Mouse (Mus musculus) ovary, postnatal 36 days (tissue): ENCODE measurements around the gene Lrrc37a.
"Not testable (repeated sequence)": the region's sequence is repeated elsewhere in the genome, so short reads cannot be mapped to it uniquely, and the experiment has no call there.

Experiments
- DNase-seq: peaks from one replicate; pipeline ENCODE4 v3.0.0; 2022; ENCODE audit warnings: low spot score, mixed read lengths

Gene Lrrc37a

DNA sequence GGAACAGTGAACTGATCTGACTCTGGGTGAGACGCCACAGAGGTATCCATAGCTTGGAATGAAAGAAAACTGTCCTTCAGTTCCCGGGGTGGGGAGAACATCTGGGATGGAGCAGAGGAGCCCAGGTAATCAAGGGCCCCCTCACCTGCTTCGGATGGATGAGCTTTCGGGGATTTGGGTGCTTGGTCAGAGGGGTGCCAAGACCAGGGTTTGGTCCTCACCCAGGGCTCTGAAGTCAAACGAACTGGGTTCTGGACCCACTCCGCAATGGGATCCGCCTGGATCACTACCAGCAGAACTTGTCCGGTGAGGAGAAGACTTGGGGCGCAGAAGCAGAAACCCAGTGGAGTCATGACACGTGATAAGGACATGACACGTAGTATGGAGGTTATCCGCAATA is at the start of gene Lrrc37a:
TSS of gene Lrrc37a (minus strand) at position 101 of the 400 bp plus-strand sequence.
- DNase-seq: no peak

DNA sequence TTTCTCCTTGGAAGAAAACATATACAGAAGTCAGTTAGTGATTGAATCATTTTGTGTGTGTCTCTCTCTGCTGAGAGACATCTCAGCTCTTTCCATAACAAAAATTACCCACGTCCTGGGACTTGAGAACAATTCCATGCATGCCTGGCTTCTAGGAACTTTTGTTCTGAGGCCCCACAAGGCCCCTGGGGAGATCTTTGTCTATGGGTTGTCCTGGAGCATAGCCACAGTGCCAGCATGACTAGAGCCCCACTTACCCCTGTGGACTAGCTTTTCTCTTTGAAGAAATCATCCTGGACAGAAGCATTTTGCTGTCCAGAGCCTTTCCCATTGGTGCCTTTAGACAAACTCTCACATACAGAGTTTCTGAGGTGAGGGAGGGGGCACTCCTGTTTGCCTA is 30.6 kb upstream of the Lrrc37a start:
- DNase-seq: not testable (repeated sequence)

DNA sequence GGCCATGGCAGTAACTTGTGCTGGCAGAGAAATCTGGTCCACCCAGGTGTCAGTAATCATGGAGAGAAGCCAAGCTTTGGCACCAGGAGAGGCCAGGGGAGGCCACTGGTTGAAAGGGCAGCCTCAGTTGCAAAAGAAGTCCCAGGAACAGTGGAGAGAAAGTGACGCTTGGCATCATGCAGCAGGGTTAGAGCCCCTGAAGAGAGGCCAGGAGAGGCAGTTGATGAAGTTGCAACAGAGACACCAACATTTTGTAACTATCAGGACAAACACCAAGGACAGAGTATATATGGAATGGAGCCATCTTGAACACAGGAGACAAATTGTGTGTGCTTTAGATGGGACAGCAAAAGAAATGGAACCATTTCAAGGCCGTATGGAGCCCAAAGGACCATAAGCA is 7.7 kb upstream of the Lrrc37a start:
- no peak for DNase-seq

DNA sequence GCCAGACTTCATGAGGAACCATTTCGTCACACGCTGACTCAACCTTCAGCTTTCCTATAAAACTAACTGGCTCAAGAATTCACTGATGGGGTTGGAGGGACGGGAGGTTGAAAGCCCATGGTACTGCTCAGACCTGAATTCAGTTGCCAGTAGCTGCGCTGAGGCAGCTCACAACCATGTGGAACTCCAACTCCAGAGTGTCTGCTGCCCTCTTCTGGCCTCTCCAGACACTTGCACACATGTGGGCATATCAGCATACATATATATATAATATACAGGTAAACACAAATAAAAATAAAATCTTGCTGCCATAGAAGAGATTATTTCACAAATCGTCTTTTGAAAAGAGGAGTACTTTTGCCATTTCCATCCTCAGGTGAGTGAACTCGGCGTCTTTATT is 40.0 kb downstream of the Lrrc37a start:
- DNase-seq: no peak

DNA sequence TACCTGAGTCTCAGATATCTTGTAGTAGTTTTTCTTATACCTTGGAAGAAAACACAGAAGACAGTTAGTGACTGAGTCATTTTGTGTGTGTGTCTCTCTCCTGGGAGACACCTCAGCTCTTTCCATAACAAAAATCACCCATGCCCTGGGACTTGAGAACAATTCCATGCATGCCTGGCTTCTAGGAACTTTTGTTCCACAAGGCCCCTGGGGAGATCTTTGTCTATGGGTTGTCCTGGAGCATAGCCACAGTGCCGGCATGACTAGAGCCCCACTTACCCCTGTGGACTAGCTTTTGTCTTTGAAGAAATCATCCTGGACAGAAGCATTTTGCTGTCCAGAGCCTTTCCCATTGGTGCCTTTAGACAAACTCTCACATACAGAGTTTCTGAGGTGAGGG is 53.3 kb downstream of the Lrrc37a start:
- DNase-seq: not testable (repeated sequence)

DNA sequence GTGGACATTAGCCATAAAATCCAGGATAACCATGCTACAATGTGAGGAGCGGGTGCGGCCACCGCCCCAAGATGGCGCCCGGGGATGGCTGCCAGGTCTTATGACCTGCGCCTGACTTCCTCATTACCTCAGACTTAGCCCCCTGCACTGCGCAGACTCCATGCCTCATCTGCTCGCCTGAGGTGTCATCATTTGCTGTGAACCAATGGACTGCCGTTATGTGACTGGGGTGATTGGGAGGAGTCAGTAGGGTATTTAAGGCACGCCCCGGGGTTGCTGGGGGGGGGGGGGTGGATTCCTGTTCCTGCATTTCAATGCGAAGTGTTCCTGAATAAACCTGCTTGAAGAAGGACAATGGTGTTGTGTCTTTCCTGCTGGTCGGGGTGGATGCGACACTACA is 54.7 kb downstream of the Lrrc37a start:
- DNase-seq: not testable (repeated sequence)

DNA sequence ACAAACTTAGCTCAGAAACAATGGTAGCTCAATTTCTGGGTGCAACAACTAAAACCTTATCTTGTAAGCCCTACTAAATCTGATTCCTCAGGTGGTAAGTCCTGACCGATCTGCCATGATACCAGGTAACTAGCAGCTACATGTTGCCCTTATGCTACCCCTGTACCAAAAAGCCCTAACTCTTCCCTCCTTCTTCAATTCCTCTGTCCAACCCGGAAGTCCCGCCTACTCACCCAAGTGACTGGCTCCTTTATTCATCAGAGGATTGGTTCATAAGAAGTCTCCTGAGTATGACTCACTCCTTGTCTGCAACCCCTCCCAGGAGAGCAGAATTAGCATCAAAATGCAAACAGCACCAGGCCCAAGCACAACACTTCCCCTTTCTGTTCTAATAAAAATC is 60.7 kb downstream of the Lrrc37a start:
- DNase-seq: no peak

DNA sequence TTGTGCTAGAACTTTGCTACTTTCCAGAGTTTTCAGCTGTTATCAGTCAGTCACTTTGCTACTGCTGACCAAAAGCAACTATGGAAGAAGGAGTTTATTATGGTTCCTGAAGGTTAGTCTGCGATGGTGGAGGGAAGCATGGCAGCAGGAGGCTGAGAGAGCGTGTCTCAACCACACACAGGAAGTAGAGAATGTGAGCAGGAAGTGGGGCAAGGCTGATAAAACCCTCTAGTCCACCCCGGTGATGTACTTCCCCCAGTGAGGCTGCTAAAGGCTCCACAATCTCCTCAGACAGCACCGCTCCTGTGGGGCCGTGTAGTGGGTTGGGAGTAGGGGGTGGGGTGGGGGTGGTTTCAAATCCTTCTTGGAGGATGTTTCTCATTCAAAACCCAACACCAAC is 68.1 kb downstream of the Lrrc37a start:
- no peak for DNase-seq

DNA sequence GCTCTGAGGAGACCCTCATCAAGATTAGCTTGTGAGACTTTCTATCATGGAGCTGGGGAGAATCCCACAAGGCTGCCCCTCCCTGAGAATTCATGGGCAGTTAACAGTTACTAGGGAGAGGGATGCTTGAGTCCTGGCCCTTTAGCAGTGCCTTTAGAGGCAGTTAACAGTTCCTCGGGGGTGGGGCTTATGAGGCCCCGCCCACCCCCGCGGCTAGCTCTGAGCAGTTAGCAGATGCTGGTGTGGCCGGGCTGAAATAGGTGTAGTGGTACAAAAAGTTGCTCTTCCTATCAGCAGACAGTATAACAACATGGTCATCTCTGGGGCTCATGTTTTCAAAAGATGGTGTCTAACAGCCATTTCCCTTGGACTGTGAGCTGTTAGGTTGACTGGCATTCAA is 79.4 kb downstream of the Lrrc37a start:
- DNase-seq: no peak

DNA sequence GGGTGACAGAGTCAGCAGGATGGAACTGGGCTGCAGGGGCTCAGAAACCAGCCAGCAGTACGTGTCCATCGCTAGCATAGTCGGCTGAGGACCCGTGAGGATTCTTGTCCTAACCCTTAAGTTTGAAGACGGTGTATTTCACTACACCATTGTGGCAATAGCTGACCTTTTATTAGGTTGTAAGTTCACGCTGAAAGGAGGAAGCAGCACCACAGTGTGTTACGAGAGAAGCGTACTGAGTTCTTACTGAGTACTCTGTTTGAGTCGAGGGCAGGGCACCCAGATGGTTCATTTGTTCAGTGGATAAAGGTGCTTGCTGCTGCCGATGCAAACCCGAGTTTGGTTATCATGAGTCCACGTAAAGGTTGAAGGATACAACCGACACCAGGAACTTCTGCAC is 84.7 kb downstream of the Lrrc37a start:
- DNase-seq: no peak

DNA sequence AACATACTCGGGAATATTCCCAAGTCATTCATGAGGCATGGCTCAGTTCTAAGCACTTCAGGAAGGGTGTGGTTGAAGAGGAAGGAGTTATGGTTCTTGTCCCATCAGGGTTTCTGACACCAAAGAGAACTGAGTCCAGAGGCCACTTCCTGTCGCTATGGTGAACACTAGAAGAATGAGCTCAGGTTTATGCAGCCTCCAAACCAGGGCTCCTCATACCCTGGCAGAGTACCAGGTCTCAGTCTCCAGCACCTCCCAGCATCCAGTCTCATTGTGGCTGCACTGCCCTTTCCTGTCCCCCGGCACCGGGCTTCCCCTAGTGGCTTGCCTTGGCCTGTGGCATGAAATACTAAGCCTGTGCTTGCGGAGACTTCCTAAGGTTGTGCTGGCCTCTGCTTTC is 85.2 kb downstream of the Lrrc37a start:
- no peak for DNase-seq

DNA sequence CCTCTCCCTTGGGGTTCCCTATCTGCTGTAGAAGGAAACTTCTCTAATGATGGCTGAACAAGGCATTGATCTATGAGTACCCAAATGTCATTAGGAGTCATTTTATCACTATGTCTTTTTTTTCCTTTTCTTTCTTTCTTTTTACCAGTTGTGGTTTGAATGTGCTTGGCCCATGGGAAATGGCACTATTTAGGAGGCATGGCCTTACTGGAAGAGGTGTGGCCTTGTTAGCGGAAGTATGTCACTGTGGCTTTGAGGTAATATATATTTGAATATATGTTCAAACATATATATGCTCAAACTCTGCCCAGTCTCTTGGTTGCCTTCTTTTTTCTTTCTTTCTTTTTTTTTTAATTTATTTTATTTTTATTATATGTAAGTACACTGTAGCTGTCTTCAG is 90.9 kb downstream of the Lrrc37a start:
- no peak for DNase-seq

DNA sequence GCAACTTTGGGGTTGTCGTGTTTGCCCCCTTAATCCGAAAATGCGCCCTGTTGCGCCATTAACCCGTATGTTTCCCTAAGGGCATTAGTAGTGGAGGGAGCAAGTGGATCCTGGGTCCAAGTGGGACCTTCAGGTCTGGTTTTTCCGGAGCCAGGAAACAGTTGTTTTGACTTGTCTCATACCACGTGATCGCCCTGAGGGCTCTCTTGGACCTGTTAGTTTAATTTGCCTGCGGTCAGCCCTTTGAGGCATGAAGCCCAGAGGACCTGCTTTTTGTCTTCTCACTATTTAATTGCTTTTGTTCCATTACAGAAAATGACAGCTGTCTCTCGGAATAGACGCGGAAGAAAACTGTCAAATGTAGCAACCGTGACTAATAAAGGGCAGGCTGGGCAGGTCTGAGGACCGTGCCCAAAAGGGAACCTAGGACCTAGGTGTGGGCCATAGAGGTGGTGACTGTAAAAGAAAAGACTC is 91.4 kb downstream of the Lrrc37a start:
- no peak for DNase-seq

DNA sequence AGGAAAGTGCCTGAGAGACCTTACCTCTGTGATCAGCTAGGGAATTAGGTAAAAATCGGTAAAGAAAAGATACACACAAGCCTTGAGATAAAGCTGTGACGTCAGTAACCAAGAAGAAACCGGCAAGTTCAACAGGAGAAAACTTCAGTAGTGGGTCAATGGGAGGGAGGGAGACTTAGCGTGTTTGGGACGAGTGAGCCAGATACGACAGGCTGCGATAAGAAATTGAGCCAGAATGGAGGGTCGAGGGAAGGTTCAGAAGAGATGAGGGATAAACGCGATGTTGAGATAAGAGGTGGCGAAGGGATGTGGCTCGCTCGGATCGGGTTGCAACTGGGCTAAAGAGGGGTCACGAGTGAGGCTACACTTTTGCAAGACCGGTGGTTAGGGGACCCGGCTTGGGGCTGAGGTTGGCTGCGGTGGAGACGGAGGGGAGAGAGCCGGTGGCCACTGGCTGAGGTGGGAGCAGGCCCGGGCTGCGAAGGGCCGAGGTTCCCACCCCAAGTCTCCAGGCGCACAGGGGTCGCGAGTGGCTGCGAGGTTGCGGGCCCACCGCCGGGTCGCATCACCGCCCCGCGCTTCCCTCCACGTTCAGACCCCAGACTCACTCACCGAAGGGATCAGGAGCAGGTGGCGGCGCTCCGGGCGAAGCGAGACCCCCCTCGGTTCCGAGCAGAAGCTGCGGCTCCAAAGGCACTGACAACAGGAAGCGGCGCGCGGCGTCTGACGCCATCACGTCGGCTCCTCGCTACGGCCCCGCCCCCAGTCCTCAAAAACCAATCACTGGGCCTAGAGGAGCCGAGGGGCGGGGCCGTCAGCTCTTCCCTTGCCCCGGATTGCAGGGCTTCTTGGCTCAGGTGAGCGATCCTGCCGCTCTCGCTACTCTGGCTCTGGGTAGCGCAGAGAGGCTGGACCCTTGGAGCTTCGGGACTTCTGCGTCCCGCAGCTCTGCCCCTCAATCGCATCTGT is 92.1 kb downstream of the Lrrc37a start, which contains the start of gene Plekhm1:
TSS of gene Plekhm1 (minus strand) at position 707 of the 969 bp plus-strand sequence.
- peak; percentile 93 for DNase-seq

DNA sequence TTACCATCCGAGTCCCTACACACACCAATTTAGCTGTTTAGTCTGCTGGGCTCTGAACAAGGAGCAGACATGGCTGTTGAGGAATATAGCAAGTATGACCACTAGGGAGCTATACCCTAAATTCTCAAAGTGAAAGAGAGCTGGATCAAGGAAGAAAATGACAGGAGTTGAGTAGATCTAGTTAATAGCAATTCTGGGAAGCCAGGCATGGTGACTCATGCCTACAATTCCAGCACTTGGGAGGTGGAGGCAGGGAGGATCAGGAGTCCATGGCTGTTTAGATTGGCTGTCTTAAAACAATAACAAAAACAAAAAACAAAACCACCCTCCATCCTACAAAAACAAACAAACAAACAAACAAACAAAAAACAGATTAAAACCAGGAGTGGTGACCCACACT is 93.1 kb downstream of the Lrrc37a start:
- no peak for DNase-seq

DNA sequence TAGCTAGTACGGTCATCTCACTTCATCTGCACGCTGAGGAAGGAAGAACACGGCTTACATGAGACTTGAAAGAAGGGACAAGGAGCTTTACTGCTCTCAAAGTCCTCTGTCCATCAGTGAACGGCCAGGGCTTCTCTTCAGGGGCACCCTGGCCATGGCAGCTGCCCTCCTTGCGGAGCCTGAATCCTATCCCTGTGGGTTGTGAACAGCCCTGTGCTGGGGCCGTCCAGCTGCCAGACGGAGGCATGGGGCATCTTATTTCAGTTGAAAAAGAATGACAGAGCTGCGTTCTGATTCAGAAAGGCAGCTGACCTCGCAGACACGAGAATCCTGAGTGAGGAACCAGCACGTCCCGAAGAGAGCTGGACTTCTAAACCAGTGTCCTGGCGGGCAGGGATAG is 95.5 kb downstream of the Lrrc37a start:
- no peak for DNase-seq

DNA sequence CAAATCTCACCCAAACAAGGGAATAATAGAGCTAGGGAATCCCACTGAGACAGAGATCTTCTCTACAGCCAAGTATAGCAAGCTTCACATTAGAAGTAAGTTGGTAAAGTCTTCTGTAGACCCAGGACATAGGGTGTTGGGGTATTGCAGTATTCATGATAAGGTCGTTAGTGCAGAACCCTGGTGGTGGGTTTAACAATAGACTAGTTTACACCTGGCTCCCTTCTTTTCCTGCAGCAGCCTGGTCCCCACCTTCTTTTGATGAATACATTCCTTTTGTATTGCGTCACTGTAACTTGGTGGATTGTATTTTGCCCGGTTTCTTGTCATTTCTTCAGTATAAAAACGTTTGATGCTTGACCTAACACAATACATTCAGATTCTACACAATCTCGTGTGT is 97.3 kb downstream of the Lrrc37a start:
- DNase-seq: not testable (repeated sequence)

DNA sequence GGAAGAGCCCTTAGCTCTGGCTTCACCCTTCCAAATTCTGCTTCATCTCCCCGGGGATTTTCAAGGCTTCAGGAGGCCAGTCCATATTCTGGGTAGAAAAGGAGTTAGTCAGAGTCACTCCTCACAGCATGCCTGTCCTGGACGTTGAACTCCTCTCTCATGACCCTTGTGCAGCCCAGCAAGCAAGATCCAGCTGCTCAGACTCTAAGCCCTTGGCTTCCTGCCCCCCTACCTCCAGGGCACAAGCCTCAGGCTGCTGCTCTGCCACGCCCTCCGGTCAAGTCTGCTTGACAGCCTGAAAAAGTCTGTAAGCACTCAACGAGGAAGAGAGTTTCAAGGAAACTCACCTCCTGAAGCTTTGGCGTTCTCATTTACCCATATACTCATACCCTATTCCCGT is 97.8 kb downstream of the Lrrc37a start:
- no peak for DNase-seq

DNA sequence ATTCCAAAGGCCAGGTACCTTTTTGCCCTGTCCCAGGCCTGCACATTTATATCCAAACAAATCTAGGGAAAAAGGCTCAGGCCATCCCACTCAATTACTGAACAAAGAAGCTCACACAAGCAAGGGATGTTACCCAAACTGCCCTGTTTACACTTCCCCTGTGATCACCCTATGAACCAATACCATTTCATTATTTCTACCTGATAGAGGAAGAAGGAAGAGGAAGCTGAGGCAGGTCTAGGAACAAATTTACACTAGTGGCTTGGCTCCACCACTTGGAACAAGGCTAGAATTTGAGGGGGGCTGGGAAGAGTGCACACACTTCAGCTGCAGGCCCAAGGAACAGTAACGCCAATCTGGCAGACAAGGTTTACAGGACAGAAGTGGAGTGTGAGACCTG is 98.6 kb downstream of the Lrrc37a start:
- DNase-seq: no peak

DNA sequence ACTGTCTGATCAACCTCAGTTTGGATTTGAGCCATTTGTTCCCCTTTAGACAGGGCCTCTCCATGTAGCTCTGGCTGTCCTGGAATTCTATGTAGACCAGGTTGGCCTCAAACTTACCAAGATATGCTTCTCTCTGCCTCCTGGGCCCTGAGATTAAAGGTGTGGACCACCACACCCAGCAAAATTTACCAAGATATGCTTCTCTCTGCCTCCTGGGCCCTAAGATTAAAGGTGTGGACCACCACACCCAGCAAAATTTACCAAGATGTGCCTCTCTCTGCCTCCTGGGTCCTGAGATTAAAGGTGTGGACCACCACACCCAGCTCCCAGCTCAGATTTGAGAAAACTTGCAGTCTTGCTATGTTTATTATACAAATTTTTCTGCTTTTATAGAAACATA is 99.8 kb downstream of the Lrrc37a start:
- no peak for DNase-seq

DNA sequence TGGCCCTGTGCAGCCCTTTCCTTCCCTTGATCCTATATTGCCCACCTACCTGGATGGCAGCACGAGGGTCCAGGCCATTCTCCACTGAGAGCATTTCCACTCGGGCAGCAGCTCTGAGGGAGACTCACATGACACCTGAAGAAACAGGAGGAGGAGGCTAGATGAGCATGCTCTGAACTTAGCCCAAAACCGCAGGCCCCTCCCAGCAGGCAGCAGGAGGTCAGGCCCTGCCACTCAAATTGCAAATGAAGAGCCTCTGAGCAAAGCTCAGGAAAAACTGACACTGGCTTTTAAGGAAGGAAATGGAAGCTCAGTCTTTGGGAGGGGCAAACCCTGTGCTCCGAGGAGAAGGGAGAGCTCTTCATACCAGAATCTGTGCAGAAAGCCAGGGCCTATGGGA is 100.6 kb downstream of the Lrrc37a start:
- no peak for DNase-seq

DNA sequence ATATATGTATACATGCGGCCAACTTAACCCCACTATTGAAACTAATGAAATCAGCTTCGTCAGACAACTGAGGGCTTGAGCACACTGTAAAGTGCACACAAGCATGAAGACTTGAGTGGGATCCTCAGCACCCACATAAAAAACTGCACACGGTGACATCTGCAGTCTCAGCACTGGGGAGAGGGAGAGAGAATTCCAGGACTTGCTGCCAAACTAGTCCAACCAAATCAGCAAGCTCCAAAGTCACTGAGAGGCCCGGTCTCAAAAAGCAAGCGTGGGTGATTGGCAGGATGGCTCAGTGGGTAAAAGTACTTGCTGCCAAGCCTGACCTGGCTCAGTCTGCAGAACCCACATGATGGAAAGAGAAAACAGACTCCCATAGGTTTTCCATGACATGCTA is 101.7 kb downstream of the Lrrc37a start:
- no peak for DNase-seq

DNA sequence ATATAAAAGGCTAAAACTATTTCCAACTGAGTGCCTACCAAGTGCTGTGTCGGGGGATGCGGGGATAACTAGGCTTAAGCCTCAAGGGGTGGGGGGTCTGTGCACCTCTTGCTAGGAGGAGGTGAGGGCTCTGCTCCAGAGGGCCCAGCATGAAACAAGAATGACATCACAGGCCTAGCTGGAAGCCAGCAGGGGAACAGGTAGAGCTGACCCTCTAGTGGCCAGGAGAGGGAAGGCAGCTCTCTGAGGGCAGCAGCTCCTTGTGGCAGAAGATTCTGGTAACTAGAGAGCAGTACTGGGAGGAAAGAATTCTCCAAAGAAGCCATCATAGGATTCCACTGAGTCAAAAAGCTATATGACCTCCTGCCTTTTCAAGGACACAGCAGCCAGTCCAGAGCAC is 102.2 kb downstream of the Lrrc37a start:
- peak; percentile 44 for DNase-seq
